Mouse (Mus musculus) right cerebral cortex, postnatal 25 days (tissue): ENCODE results near the gene Olfr1417.
A peak's percentile ranks its signal among the peaks of the same experiment; 100 is the strongest.
"Not testable (repeated sequence)": the region's sequence is repeated elsewhere in the genome, so short reads cannot be mapped to it uniquely, and the experiment has no call there.

Experiments used
- DNase-seq: peaks from one replicate; pipeline ENCODE4 v3.0.0; 2022

The Olfr1417 gene

GRCm38 (mm10) chr19:11839119-11839518 is at the start of gene Olfr1417:
TSS of gene Olfr1417 (minus strand) at chr19:11839219.
- no peak for DNase-seq

- DNase-seq, result no peak
Observed at GRCm38 (mm10) chr19:11886265-11886664, 47.2 kb upstream of the Olfr1417 start, which contains the start of gene Olfr1420. TSS of gene Olfr1420 (plus strand) at chr19:11886565.

DNA sequence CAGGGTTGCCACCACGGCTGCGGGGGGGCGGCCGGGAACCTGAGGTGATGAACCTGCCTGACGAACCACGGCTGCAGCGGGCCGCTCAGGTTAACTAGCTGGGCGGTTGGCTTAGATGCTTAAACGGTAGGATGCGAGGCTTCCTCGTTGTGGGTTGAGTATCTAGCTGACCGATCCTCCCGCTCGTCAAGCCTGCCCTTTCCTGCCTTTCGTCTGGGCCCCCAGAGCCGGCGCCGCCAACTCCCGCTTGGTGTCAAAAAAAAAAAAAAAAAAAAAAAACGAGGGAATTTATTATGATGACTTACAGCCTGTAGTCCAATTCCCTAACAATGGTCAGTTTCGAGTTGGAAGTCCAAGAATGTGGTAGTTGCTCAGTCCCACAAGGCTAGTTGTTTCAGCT is 39.4 kb upstream of the Olfr1417 start:
- DNase-seq, result not testable (repeated sequence)

GRCm38 (mm10) chr19:11875006-11875405 is 36.0 kb upstream of the Olfr1417 start, which contains the start of gene Olfr1419:
TSS of gene Olfr1419 (minus strand) at chr19:11875106.
- DNase-seq, result no peak

DNA sequence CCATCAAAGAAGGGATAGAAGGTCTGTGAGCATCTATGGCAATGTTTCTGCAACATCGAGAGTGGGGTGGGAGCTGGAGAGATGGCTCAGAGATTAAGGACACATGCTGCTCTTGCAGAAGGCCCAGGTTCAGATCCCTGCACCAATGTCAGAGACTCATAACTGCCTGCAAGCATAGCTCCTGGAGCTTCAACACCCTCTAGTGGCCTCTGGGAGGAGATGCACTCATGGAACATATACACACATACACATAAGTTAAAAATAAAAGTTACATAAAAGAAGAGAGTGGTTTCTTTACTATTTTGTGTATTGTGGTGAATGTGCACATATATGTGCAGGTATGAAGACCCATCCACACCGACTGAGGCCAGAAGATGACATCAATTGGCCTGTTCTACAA is 28.8 kb upstream of the Olfr1417 start:
- no peak for DNase-seq

- DNase-seq, result no peak
Observed at GRCm38 (mm10) chr19:11860966-11861365, 21.9 kb upstream of the Olfr1417 start, which contains the start of gene Olfr1418. TSS of gene Olfr1418 (minus strand) at chr19:11861066.

GRCm38 (mm10) chr19:11856506-11856905 is 17.5 kb upstream of the Olfr1417 start:
- no peak for DNase-seq

DNA sequence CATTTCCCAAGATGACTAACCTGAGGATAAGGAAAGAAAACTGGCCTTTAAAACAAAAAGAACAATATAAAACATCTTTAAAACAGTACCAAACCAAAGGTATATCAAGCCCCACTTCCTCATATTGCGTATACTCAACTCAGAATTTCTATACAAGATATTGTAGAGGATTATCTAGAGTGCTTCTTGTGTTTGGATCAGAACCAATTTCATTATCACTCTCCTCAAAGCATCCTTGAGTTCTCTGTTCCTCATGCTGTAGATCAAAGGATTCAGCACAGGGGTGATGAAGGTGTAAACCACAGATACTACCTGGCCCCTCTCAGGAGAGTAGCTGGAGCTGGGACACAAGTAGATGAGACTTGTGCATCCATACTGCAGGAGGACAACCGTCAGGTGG is 15.8 kb upstream of the Olfr1417 start:
- no peak for DNase-seq

GRCm38 (mm10) chr19:11852652-11853051 is 13.6 kb upstream of the Olfr1417 start:
- no peak for DNase-seq

- DNase-seq, result no peak
Observed at GRCm38 (mm10) chr19:11846333-11846732, 7.3 kb upstream of the Olfr1417 start.

- no peak for DNase-seq
Observed at GRCm38 (mm10) chr19:11823346-11824065, 15.5 kb downstream of the Olfr1417 start.

DNA sequence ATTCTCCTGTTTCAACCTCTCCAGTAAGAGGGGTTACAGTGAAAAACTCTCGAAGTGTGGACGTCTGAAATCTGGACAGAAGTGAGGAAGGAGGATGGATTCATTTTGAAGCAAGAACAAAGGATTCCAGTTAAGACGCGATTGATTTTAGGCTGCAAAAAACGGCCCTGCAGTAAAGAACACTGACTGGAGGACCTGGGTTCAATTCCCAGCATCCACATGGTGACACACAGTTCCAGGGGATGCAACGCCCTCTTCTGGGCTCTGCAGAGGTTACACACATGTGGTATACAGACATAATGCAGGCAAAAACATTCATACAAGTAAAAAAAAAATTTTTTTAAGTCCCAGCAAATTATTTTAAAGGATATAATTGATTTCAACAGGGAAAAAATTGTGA is 18.8 kb downstream of the Olfr1417 start:
- no peak for DNase-seq

- peak; percentile 41 for DNase-seq
Observed at GRCm38 (mm10) chr19:11819800-11820199, 19.2 kb downstream of the Olfr1417 start.

DNA sequence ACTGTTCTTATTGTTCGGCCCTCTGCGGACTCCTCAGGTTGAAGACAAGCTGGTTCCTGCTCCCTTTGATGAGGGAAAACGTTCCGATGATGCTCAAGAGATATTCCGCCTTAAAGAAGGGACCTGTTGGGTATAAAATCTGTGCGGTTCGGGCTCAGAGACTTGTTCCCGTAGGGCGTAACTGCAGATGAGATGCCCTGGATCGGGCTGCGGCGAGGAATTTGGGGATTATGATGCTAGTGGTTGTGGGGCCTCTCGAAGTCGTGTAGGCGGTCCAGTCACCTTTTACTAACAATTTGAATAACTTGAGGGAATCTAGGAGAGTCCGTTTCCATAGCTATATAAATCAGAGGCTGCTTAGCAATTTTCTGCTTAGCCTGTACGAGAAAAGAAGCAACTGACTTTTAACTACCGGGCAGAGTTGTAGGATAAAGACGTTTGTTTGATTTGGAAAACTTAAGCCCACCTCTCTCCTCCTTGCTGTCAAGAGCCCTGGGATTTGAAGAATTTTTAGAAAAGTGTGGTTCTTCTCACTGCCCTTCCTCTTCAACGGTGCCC is 19.8 kb downstream of the Olfr1417 start, which contains the start of gene Stx3:
Gene Stx3, minus strand, starts transcription at position 261 of the 558 bp plus-strand sequence.
- DNase-seq, result no peak

GRCm38 (mm10) chr19:11818199-11819142 is 20.5 kb downstream of the Olfr1417 start:
- peak; percentile 65 for DNase-seq

DNA sequence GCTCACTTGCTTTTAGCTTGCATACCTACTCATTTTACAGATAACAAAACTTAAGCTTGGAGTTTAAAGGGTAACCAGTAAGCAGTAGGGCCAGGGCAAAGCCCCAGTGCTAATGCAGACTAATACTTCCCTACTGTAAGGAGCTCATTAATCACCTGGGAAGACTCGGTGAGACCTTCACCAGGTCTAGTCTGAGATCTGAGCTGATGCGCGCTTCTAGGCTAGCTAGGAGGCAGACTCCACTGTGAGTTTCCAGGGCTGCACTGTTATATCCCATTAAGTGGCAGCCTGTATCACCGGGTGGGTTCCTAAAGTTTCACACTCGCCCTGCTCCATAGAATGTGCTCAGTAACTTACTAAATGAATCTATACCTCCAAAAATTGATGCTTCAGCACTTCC is 21.4 kb downstream of the Olfr1417 start:
- no peak for DNase-seq

- DNase-seq, result no peak
Observed at GRCm38 (mm10) chr19:11816706-11817105, 22.3 kb downstream of the Olfr1417 start.

DNA sequence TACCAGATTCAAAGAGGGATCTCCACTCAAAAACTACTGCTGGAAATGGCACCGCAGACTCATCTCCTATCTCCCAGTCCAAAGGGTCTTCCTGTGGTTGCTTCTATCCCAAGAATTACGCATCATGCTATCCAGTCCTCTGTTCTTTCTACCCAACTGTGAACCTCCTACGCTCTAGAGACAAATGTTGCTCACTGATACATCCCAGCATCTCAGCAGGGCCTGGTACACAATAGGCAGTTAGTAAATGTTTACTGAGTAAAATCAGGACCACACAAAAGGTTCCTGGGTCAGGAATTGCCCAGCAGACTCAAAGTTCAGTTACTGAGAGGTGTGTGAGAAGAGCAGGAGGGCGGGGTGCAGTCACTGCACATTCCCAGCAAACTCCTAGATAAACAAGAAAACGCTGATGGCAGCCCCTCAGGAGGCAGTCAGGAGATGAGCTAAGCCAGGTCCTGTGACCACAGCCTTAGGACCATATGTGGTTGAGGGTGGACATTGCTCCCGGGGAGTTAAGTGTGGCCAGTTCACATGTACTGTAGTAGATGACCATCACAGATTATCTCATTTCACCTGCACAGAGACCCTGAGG is 24.2 kb downstream of the Olfr1417 start:
- DNase-seq, result no peak

DNA sequence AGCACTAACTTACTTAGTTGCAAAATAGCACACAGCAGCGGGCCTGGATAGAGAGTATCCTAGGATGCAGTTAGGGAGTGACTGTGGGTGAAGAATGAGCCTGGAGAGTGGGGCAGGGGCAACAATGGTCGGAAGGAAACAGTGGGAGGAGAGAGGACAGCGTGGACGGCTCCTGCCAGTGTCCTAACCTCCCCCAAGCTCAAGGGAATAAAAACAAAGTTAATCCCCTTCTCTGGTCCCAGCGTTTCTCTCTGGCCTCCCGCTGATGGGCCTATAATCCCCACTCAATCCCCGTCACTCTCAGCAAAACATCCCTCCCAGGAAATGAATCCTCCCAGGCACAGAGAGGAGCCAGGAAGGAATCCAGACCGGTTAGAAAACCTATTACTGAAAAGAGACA is 25.4 kb downstream of the Olfr1417 start:
- no peak for DNase-seq

GRCm38 (mm10) chr19:11813136-11813535 is 25.9 kb downstream of the Olfr1417 start:
- no peak for DNase-seq

- DNase-seq, result no peak
Observed at GRCm38 (mm10) chr19:11811688-11812365, 27.2 kb downstream of the Olfr1417 start.

GRCm38 (mm10) chr19:11810856-11811255 is 28.2 kb downstream of the Olfr1417 start:
- DNase-seq, result no peak
